Mouse (Mus musculus): ENCODE data around the gene Zfp981. TPM values are rescaled to one million over a fixed set of nuclear protein-coding genes. Genes with fewer than 3 reads are reported as not detected.
"Not testable (repeated sequence)": the region's sequence is repeated elsewhere in the genome, so short reads cannot be mapped to it uniquely, and the experiment has no call there.

The Zfp981 gene
- polyA plus RNA-seq, 1 experiment = not detected

GRCm38 (mm10) chr4:146476959-146477358, 24.9 kb upstream of the Zfp981 start:
- H3K27ac ChIP-seq (replicated peaks; ENCODE audit: low read depth, low read length); H3K4me3 ChIP-seq (ENCODE audit: insufficient read depth, low read depth, low read length): not testable (repeated sequence)

GRCm38 (mm10) chr4:146480376-146481096, 21.3 kb upstream of the Zfp981 start:
- H3K4me3 ChIP-seq (ENCODE audit: insufficient read depth, low read depth, low read length); H3K4me1 ChIP-seq (ENCODE audit: control insufficient read depth, insufficient read depth, insufficient read length, low read length); H3K27ac ChIP-seq (replicated peaks; ENCODE audit: low read depth, low read length): not testable (repeated sequence)

More at GRCm38 (mm10) chr4:146476959-146477358, 24.9 kb upstream of the Zfp981 start:
- not testable (repeated sequence) for H3K4me1 ChIP-seq (ENCODE audit: control insufficient read depth, insufficient read depth, insufficient read length, low read length)

- H3K4me3 ChIP-seq (ENCODE audit: insufficient read depth, low read depth, low read length); H3K27ac ChIP-seq (replicated peaks; ENCODE audit: low read depth, low read length); H3K4me1 ChIP-seq (ENCODE audit: control insufficient read depth, insufficient read depth, insufficient read length, low read length): not testable (repeated sequence)
Measured at GRCm38 (mm10) chr4:146482546-146482945, 19.3 kb upstream of the Zfp981 start.

GRCm38 (mm10) chr4:146483571-146484280, 18.1 kb upstream of the Zfp981 start:
- not testable (repeated sequence) for H3K4me3 ChIP-seq (ENCODE audit: insufficient read depth, low read depth, low read length); H3K27ac ChIP-seq (replicated peaks; ENCODE audit: low read depth, low read length); H3K4me1 ChIP-seq (ENCODE audit: control insufficient read depth, insufficient read depth, insufficient read length, low read length)

GRCm38 (mm10) chr4:146484676-146485075, 17.2 kb upstream of the Zfp981 start:
- H3K4me3 ChIP-seq (ENCODE audit: insufficient read depth, low read depth, low read length); H3K4me1 ChIP-seq (ENCODE audit: control insufficient read depth, insufficient read depth, insufficient read length, low read length); H3K27ac ChIP-seq (replicated peaks; ENCODE audit: low read depth, low read length): not testable (repeated sequence)

GRCm38 (mm10) chr4:146485183-146485939, 16.5 kb upstream of the Zfp981 start:
- not testable (repeated sequence) for H3K27ac ChIP-seq (replicated peaks; ENCODE audit: low read depth, low read length); H3K4me1 ChIP-seq (ENCODE audit: control insufficient read depth, insufficient read depth, insufficient read length, low read length)

GRCm38 (mm10) chr4:146486753-146487152, 15.1 kb upstream of the Zfp981 start:
- not testable (repeated sequence) for H3K4me1 ChIP-seq (ENCODE audit: control insufficient read depth, insufficient read depth, insufficient read length, low read length); H3K27ac ChIP-seq (replicated peaks; ENCODE audit: low read depth, low read length); H3K4me3 ChIP-seq (ENCODE audit: insufficient read depth, low read depth, low read length)

More at GRCm38 (mm10) chr4:146485183-146485939, 16.5 kb upstream of the Zfp981 start:
- not testable (repeated sequence) for H3K4me3 ChIP-seq (ENCODE audit: insufficient read depth, low read depth, low read length)

GRCm38 (mm10) chr4:146489196-146489595, 12.6 kb upstream of the Zfp981 start:
- H3K4me1 ChIP-seq (ENCODE audit: control insufficient read depth, insufficient read depth, insufficient read length, low read length); H3K4me3 ChIP-seq (ENCODE audit: insufficient read depth, low read depth, low read length); H3K27ac ChIP-seq (replicated peaks; ENCODE audit: low read depth, low read length): not testable (repeated sequence)

GRCm38 (mm10) chr4:146491993-146492392, 9.8 kb upstream of the Zfp981 start:
- H3K4me1 ChIP-seq (ENCODE audit: control insufficient read depth, insufficient read depth, insufficient read length, low read length); H3K4me3 ChIP-seq (ENCODE audit: insufficient read depth, low read depth, low read length); H3K27ac ChIP-seq (replicated peaks; ENCODE audit: low read depth, low read length): not testable (repeated sequence)

- Histone ChIP-seq H3K4me1 (ENCODE audit: control insufficient read depth, insufficient read depth, insufficient read length, low read length) (no peaks in the 10 kb centered on the region), H3K4me3 (ENCODE audit: insufficient read depth, low read depth, low read length) (no peak overlapping the region), H3K27ac (replicated peaks; ENCODE audit: low read depth, low read length) (no peak overlapping the region)
Measured at GRCm38 (mm10) chr4:146492439-146492838, 9.4 kb upstream of the Zfp981 start.

- Histone ChIP-seq H3K4me1 (ENCODE audit: control insufficient read depth, insufficient read depth, insufficient read length, low read length) (no peaks in the 10 kb centered on the region), H3K4me3 (ENCODE audit: insufficient read depth, low read depth, low read length) (no peak overlapping the region), H3K27ac (replicated peaks; ENCODE audit: low read depth, low read length) (no peak overlapping the region)
Measured at GRCm38 (mm10) chr4:146492851-146493250, 9.0 kb upstream of the Zfp981 start.

GRCm38 (mm10) chr4:146493319-146493907, 8.4 kb upstream of the Zfp981 start:
- not testable (repeated sequence) for H3K4me1 ChIP-seq (ENCODE audit: control insufficient read depth, insufficient read depth, insufficient read length, low read length); H3K4me3 ChIP-seq (ENCODE audit: insufficient read depth, low read depth, low read length); H3K27ac ChIP-seq (replicated peaks; ENCODE audit: low read depth, low read length)

- no peak overlapping the region for H3K27ac ChIP-seq (replicated peaks; ENCODE audit: low read depth, low read length)
- H3K4me3 ChIP-seq (ENCODE audit: insufficient read depth, low read depth, low read length) = no peak overlapping the region
- no peaks in the 10 kb centered on the region for H3K4me1 ChIP-seq (ENCODE audit: control insufficient read depth, insufficient read depth, insufficient read length, low read length)
Measured at GRCm38 (mm10) chr4:146494980-146495379, 6.8 kb upstream of the Zfp981 start.

- H3K4me1 ChIP-seq (ENCODE audit: control insufficient read depth, insufficient read depth, insufficient read length, low read length); H3K4me3 ChIP-seq (ENCODE audit: insufficient read depth, low read depth, low read length): not testable (repeated sequence)
Measured at GRCm38 (mm10) chr4:146497695-146498275, 4.0 kb upstream of the Zfp981 start.

GRCm38 (mm10) chr4:146509029-146509428, 7.2 kb downstream of the Zfp981 start:
- not testable (repeated sequence) for H3K4me3 ChIP-seq (ENCODE audit: insufficient read depth, low read depth, low read length); H3K27ac ChIP-seq (replicated peaks; ENCODE audit: low read depth, low read length); H3K4me1 ChIP-seq (ENCODE audit: control insufficient read depth, insufficient read depth, insufficient read length, low read length)

More at GRCm38 (mm10) chr4:146497695-146498275, 4.0 kb upstream of the Zfp981 start:
- H3K27ac ChIP-seq (replicated peaks; ENCODE audit: low read depth, low read length) = not testable (repeated sequence)
